In the genomic region with DNA sequence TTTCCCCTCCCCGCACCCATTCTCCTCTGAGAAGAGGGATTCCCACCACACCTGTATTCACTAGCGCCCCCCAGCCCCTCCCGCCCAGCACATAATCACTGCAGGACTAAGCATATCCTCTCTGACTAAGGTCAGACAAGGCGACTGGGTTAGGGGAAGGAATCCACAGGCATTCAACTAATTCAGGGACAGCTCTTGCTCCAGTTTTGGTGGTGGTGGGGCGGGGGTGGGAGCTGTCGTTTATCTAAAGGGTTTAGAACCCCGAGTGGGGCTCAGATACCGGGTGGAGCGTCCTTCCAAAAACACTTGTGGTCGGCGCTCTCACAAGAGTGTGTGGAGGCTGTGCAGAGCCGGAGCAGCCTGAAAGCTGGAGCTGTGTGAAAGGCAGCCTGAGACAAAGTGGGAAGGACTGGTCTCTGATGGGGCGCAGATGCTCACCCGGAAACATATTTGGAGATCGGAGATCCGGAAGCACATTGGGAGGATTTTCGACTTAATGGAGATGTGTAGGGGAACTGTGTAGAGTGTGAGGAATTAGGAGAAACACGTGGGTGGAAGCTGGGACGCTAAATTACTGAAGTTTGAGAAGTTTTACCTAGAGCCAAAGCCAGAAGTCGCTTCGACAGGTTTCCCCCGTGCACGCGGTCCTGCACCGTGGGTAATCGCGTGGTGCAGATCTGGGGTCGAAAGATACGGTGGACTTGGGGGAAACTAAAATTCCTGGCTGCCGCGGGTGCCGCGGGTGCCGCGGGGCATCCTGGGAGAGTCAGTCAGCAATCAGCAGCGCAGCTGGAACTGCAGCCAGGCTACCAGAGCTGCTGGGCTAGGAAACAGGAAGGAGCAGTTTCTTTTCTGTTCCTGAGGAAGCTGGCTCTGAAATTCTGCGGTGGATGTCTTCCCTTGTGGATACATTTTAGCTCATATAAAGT, we compare ENCODE assay signal across 8 mouse cellular contexts. TPM values are rescaled to one million over a fixed set of nuclear protein-coding genes. Genes with fewer than 3 reads are reported as not detected.
DNase-seq lines count a peak whose midpoint lies in the region; ATAC-seq and TF ChIP-seq lines count a peak whose summit lies in the region.

No protein-coding gene starts in this region.

- 0 out of 2 replicates have a peak, but pooled peaks have one; percentile 18 for TF ChIP-seq CTCF in heart, adult 2 months (IDR thresholded peaks at IDR 0.05)
- TF ChIP-seq CTCF in kidney, adult 2 months (conservative IDR thresholded peaks at IDR 0.05; ENCODE audit: insufficient read depth, insufficient read length, low read depth, low read length) = no peak

- DNase-seq in 3134 (ENCODE audit: extremely low read depth, insufficient read length, low spot score) = peak; percentile 89
- peak; percentile 86 for DNase-seq in adrenal gland, postnatal 14 days
- peak; percentile 88 for DNase-seq in embryonic facial prominence, embryonic 10.5 days (ENCODE audit: low spot score)
- DNase-seq in heart, adult 2 months = peak; percentile 84 to 85
- peak; percentile 84 for DNase-seq in kidney, adult 2 months
- DNase-seq in spleen, postnatal 4 days (ENCODE audit: low spot score in 2 of 2) = peak; percentile 52 to 76

- H3K9me3 ChIP-seq in embryonic facial prominence, embryonic 10.5 days = no peaks in the 10 kb centered on the region
- H3K9me3 ChIP-seq in limb, embryonic 15.5 days = no peaks in the 10 kb centered on the region
- H3K9me3 ChIP-seq in midbrain, embryonic 16.5 days (replicated peaks; ENCODE audit: control insufficient read depth, low read length, poor library complexity, severe bottlenecking) = no peaks in the 10 kb centered on the region

- 0 out of 2 replicates have a peak, but pooled peaks have one; percentile 47 for TF ChIP-seq EP300 in heart, adult 2 months (IDR thresholded peaks at IDR 0.05; ENCODE audit: insufficient read depth, low read depth, low read length)

- intact Hi-C loops in heart, adult 2 months (cut with DNase I) = loop anchor here (1.0 kb wide), 1 partner anchor 18 kb away; no protein-coding TSS in a partner anchor

- peak; percentile 88 for ATAC-seq in limb, embryonic 15.5 days (ENCODE audit: insufficient number of reproducible peaks, low FRiP score, low TSS enrichment, low read depth)
- ATAC-seq in midbrain, embryonic 16.5 days = peak; percentile 93

- peak overlapping the region; percentile 68 for H3K4me3 ChIP-seq in embryonic facial prominence, embryonic 10.5 days
- peak overlapping the region; percentile 60 for H3K4me3 ChIP-seq in heart, adult 2 months
- H3K4me3 ChIP-seq in kidney, adult 2 months (ENCODE audit: insufficient read depth, low read depth, low read length) = peak overlapping the region; percentile 66
- H3K4me3 ChIP-seq in limb, embryonic 15.5 days = peak overlapping the region; percentile 52
- peak overlapping the region; percentile 48 for H3K4me3 ChIP-seq in midbrain, embryonic 16.5 days (ENCODE audit: low read depth, low read length)

- peak overlapping the region; percentile 68 for H3K4me2 ChIP-seq in limb, embryonic 15.5 days
- H3K4me2 ChIP-seq in midbrain, embryonic 16.5 days (ENCODE audit: low read length) = peak overlapping the region; percentile 69

- under 1% methylated on average over 37 of the region's 37 CpGs for WGBS in embryonic facial prominence, embryonic 10.5 days
- under 1% methylated on average over 37 of the region's 37 CpGs for WGBS in heart, adult 2 months
- under 1% methylated on average over 37 of the region's 37 CpGs for WGBS in kidney, adult 2 months
- under 1% methylated on average over 37 of the region's 37 CpGs for WGBS in limb, embryonic 15.5 days
- WGBS in midbrain, embryonic 16.5 days = under 1% methylated on average over 37 of the region's 37 CpGs

- H3K9ac ChIP-seq in heart, adult 2 months (ENCODE audit: low read depth, low read length) = peak overlapping the region; percentile 86
- H3K9ac ChIP-seq in limb, embryonic 15.5 days = peak overlapping the region; percentile 56
- peak overlapping the region; percentile 59 for H3K9ac ChIP-seq in midbrain, embryonic 16.5 days (ENCODE audit: low read depth, low read length)

- no peaks in the 10 kb centered on the region for H3K27me3 ChIP-seq in embryonic facial prominence, embryonic 10.5 days (replicated peaks; ENCODE audit: low read depth, poor library complexity, severe bottlenecking)
- no peaks in the 10 kb centered on the region for H3K27me3 ChIP-seq in heart, adult 2 months (ENCODE audit: control insufficient read depth, insufficient read depth, low read length)
- H3K27me3 ChIP-seq in kidney, adult 2 months (replicated peaks; ENCODE audit: control insufficient read depth, insufficient read depth, low read length) = no peaks in the 10 kb centered on the region
- no peaks in the 10 kb centered on the region for H3K27me3 ChIP-seq in limb, embryonic 15.5 days
- H3K27me3 ChIP-seq in midbrain, embryonic 16.5 days (ENCODE audit: control insufficient read depth, insufficient read depth, low read depth, low read length) = no peaks in the 10 kb centered on the region

- H3K4me1 ChIP-seq in embryonic facial prominence, embryonic 10.5 days = peaks cover 12% of the 10 kb centered on the region
- H3K4me1 ChIP-seq in heart, adult 2 months (ENCODE audit: control insufficient read depth, insufficient read depth, low read length) = peaks cover 3% of the 10 kb centered on the region
- peaks cover 5% of the 10 kb centered on the region; the same call in 1 of the 2 replicates for H3K4me1 ChIP-seq in kidney, adult 2 months (ENCODE audit: control insufficient read depth, insufficient read depth, low read length)
- peaks cover 4% of the 10 kb centered on the region for H3K4me1 ChIP-seq in limb, embryonic 15.5 days
- H3K4me1 ChIP-seq in midbrain, embryonic 16.5 days (ENCODE audit: control insufficient read depth, insufficient read depth, low read length) = 0 out of 2 replicates have a peak, but pooled peaks cover 4% of the 10 kb centered on the region

- H3K36me3 ChIP-seq in embryonic facial prominence, embryonic 10.5 days (replicated peaks) = no peaks in the 10 kb centered on the region; the same call in 1 of the 2 replicates
- no peaks in the 10 kb centered on the region; the same call in 1 of the 2 replicates for H3K36me3 ChIP-seq in heart, adult 2 months (ENCODE audit: control insufficient read depth, insufficient read depth, low read length)
- no peaks in the 10 kb centered on the region for H3K36me3 ChIP-seq in kidney, adult 2 months (ENCODE audit: control insufficient read depth, insufficient read depth, low read length)
- H3K36me3 ChIP-seq in limb, embryonic 15.5 days = no peaks in the 10 kb centered on the region
- no peaks in the 10 kb centered on the region for H3K36me3 ChIP-seq in midbrain, embryonic 16.5 days (ENCODE audit: control insufficient read depth, insufficient read depth, low read length)

- H3K27ac ChIP-seq in embryonic facial prominence, embryonic 10.5 days (replicated peaks) = peak overlapping the region; percentile 91
- H3K27ac ChIP-seq in heart, adult 2 months = peak overlapping the region; percentile 92
- H3K27ac ChIP-seq in kidney, adult 2 months (ENCODE audit: insufficient read depth, low read depth, low read length) = peak overlapping the region; percentile 73
- peak overlapping the region; percentile 95 for H3K27ac ChIP-seq in limb, embryonic 15.5 days
- H3K27ac ChIP-seq in midbrain, embryonic 16.5 days (ENCODE audit: low read length) = peak overlapping the region; percentile 80

- TF ChIP-seq POLR2A in heart, adult 2 months (IDR thresholded peaks at IDR 0.05; ENCODE audit: insufficient read depth, low read depth, low read length) = peak; percentile 78
- TF ChIP-seq POLR2A in kidney, adult 2 months (IDR thresholded peaks at IDR 0.05; ENCODE audit: low read depth, low read length) = peak; percentile 40

- no peaks in the 10 kb centered on the region for H3K79me2 ChIP-seq in heart, adult 2 months (replicated peaks; ENCODE audit: control insufficient read depth, insufficient read depth, low read length)

RNA-seq across cellular contexts. Expression of a gene that starts 18.9 kb away (rescaled TPM):
- 30.6 and 31.5 TPM in 2 replicates for total RNA-seq in adrenal gland, postnatal 14 days (2021)
- polyA plus RNA-seq in embryonic facial prominence, embryonic 10.5 days (2016; fragmentation: Nextera tagmentation; extraction: Ambion mirVana) = 2.8 and 3.0 TPM in 2 replicates
- 1 to 10 TPM; 3.5 to 5.9 TPM for total RNA-seq in heart, adult 2 months (2021)
- 1.1 and 1.9 TPM in 2 replicates for polyA plus RNA-seq in heart, adult 2 months (2012; rRNA removed)
- 0.39 and 0.81 TPM in 2 replicates for polyA plus RNA-seq in kidney, adult 2 months (2012; rRNA removed)
- 5.4 and 5.5 TPM in 2 replicates for polyA plus RNA-seq in limb, embryonic 15.5 days (2015; fragmentation: Nextera tagmentation; extraction: Ambion mirVana)
- 2.9 and 3.2 TPM in 2 replicates for polyA plus RNA-seq in midbrain, embryonic 16.5 days (2015; fragmentation: Nextera tagmentation; extraction: Ambion mirVana)

RNA-seq across cellular contexts. Expression of a gene that starts 27.7 kb away (rescaled TPM):
- 4.8 and 5.6 TPM in 2 replicates for total RNA-seq in adrenal gland, postnatal 14 days (2021)
- polyA plus RNA-seq in embryonic facial prominence, embryonic 10.5 days (2016; fragmentation: Nextera tagmentation; extraction: Ambion mirVana) = 8.6 and 9.5 TPM in 2 replicates
- total RNA-seq in heart, adult 2 months (2021) = 1 to 10 TPM; 2.0 to 2.5 TPM
- polyA plus RNA-seq in heart, adult 2 months (2012; rRNA removed) = 0.55 and 1.0 TPM in 2 replicates
- 1.0 and 1.2 TPM in 2 replicates for polyA plus RNA-seq in kidney, adult 2 months (2012; rRNA removed)
- polyA plus RNA-seq in limb, embryonic 15.5 days (2015; fragmentation: Nextera tagmentation; extraction: Ambion mirVana) = 10.6 and 11.4 TPM in 2 replicates
- polyA plus RNA-seq in midbrain, embryonic 16.5 days (2015; fragmentation: Nextera tagmentation; extraction: Ambion mirVana) = 10.9 and 12.0 TPM in 2 replicates

RNA-seq across cellular contexts. Expression of a gene that starts 50.3 kb away (rescaled TPM):
- total RNA-seq in adrenal gland, postnatal 14 days (2021) = 10.2 and 12.9 TPM in 2 replicates
- 14.6 and 14.9 TPM in 2 replicates for polyA plus RNA-seq in embryonic facial prominence, embryonic 10.5 days (2016; fragmentation: Nextera tagmentation; extraction: Ambion mirVana)
- total RNA-seq in heart, adult 2 months (2021) = 1 to 10 TPM; 2.7 to 3.7 TPM
- polyA plus RNA-seq in heart, adult 2 months (2012; rRNA removed) = 1.2 and 3.0 TPM in 2 replicates
- 0.94 and 1.5 TPM in 2 replicates for polyA plus RNA-seq in kidney, adult 2 months (2012; rRNA removed)
- 19.9 and 22.3 TPM in 2 replicates for polyA plus RNA-seq in limb, embryonic 15.5 days (2015; fragmentation: Nextera tagmentation; extraction: Ambion mirVana)
- 22.1 and 23.1 TPM in 2 replicates for polyA plus RNA-seq in midbrain, embryonic 16.5 days (2015; fragmentation: Nextera tagmentation; extraction: Ambion mirVana)

Comparison
In these comparisons a context has a peak if more than half of its experiments do, and no peak if none do; other contexts are left out.
1. Peak in every context shown above with its lines: DNase-seq, ATAC-seq, H3K4me3 ChIP-seq and H3K27ac ChIP-seq.